Mouse (Mus musculus) MEL (cell line): ENCODE measurements around the gene Sult4a1.

ENCODE experiments used
- CHD1 ChIP-seq: IDR thresholded peaks from 2 replicates; pipeline ENCODE4 v1.6.1; 2012; ENCODE audit warnings: low read depth, mild to moderate bottlenecking, inconsistent platforms, low read length, improper control_type of control experiment
- CTCF ChIP-seq, 3 experiments: IDR thresholded peaks in 2 of 3; conservative IDR thresholded peaks in 1 of 3; 2 replicates each; pipeline ENCODE4 v1.5.1; 2011 to 2012; ENCODE audit warnings: low read length in 3 of 3, low read depth in 2 of 3, mild to moderate bottlenecking in 2 of 3, improper control_type of control experiment in 1 of 3, inconsistent platforms in 1 of 3, mixed read lengths in 1 of 3, moderate library complexity in 1 of 3; ENCODE audit not compliant: control insufficient read depth in 1 of 3, insufficient read depth in 1 of 3, poor library complexity in 1 of 3, severe bottlenecking in 1 of 3
- EP300 ChIP-seq, 2 experiments: IDR thresholded peaks; 2 replicates each; pipeline ENCODE4 v1.6.1; 2011; ENCODE audit warnings: improper control_type of control experiment in 2 of 2, low read length in 2 of 2, low read depth in 1 of 2, mild to moderate bottlenecking in 1 of 2
- HCFC1 ChIP-seq: IDR thresholded peaks from 2 replicates; pipeline ENCODE4 v1.6.1; 2012; ENCODE audit warnings: low read depth, mild to moderate bottlenecking, inconsistent platforms, low read length, improper control_type of control experiment, moderate library complexity
- MAZ ChIP-seq: IDR thresholded peaks from 2 replicates; pipeline ENCODE4 v1.6.1; 2012; ENCODE audit warnings: low read depth, mild to moderate bottlenecking, inconsistent platforms, low read length, improper control_type of control experiment
- NRF1 ChIP-seq: IDR thresholded peaks from 2 replicates; pipeline ENCODE4 v1.6.1; 2014; ENCODE audit warnings: low read depth, mild to moderate bottlenecking, inconsistent platforms, low read length, improper control_type of control experiment, moderate library complexity; ENCODE audit not compliant: poor library complexity, insufficient read depth, severe bottlenecking
- POLR2AphosphoS5 ChIP-seq: IDR thresholded peaks from 2 replicates; pipeline ENCODE4 v1.6.1; 2012; ENCODE audit warnings: low read depth, borderline replicate concordance, mild to moderate bottlenecking, inconsistent platforms, low read length, moderate library complexity, mixed read lengths
- TAL1 ChIP-seq: IDR thresholded peaks from 2 replicates; pipeline ENCODE4 v1.6.1; 2012; ENCODE audit warnings: mild to moderate bottlenecking, inconsistent platforms, low read length, moderate library complexity, mixed read lengths
- USF1 ChIP-seq: IDR thresholded peaks from 2 replicates; pipeline ENCODE4 v1.6.1; 2014; ENCODE audit warnings: low read depth, mild to moderate bottlenecking, inconsistent platforms, low read length, improper control_type of control experiment, moderate library complexity

DNA sequence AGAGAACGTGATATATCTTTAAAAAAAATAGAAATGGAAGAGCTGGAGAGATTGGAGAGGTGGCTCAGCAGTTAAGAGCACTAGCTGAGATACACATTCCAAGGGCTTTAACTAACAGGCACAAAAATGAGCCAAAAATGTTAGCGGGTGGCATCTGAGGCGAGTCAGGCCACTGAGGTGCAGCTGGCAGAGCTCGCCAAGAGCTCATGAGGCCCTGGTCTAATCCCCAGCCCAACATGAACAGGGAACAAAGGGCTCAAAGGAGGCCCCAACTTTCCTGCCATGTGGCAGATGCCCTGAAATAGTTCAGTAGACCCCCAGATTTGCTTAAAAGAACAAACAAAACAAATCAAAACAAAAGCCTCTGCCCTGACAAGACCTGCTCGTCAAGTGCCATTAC is 35.4 kb upstream of the Sult4a1 start:
- TF ChIP-seq NRF1 (no peak), TAL1 (no peak), CHD1 (no peak), CTCF (IDR thresholded peaks at IDR 0.05 in 2 of 3, conservative IDR thresholded peaks at IDR 0.05 in 1 of 3; ENCODE audit: control insufficient read depth in 1 of 3, insufficient read depth in 1 of 3, low read depth in 2 of 3, low read length in 3 of 3, poor library complexity in 1 of 3, severe bottlenecking in 1 of 3) (no peak), HCFC1 (no peak), USF1 (no peak), EP300 (IDR thresholded peaks at IDR 0.05; ENCODE audit: low read depth in 1 of 2, low read length in 2 of 2) (no peak), MAZ (no peak), POLR2AphosphoS5 (no peak)
